Mouse (Mus musculus) megakaryocyte, embryonic 14.5 days (primary cell): ENCODE results near the gene Copz2.

Experiments
- FLI1 ChIP-seq: IDR thresholded peaks from 2 replicates; pipeline ENCODE4 v1.6.1; 2012; ENCODE audit warnings: low read length, inconsistent platforms, mixed read lengths
- GATA1 ChIP-seq: IDR thresholded peaks from 3 replicates; pipeline ENCODE4 v1.6.1; 2012; ENCODE audit warnings: mixed read lengths, low read length, inconsistent platforms, borderline replicate concordance

- TF ChIP-seq FLI1: no peak
- TF ChIP-seq GATA1: no peak
These were observed 23.2 kb upstream of the Copz2 start for GRCm38 (mm10) chr11:96826481-96826880.
